Mouse (Mus musculus): Measurements from ENCODE around the gene Atp6v1fnb. TPM values are rescaled to one million over a fixed set of nuclear protein-coding genes. Genes with fewer than 3 reads are reported as not detected.

The Atp6v1fnb gene
- polyA plus RNA-seq (2012; fragmentation: generic; extraction: Trizol) = not detected
- long read RNA-seq, experiment 1 = 0 reads
- long read RNA-seq, experiment 2 = 0 reads

- Histone ChIP-seq H3ac (ENCODE audit: control insufficient read depth, insufficient read length, low read depth) (no peak within 1 kb of the TSS), H3K79me3 (ENCODE audit: low read depth) (peaks cover 2% of the 10 kb centered on the region), H3K79me2 (ENCODE audit: control insufficient read depth, insufficient read depth) (peaks cover 14% of the 10 kb centered on the region), H3K27me3 (ENCODE audit: control insufficient read depth, insufficient read depth, insufficient read length) (no peaks in the 10 kb centered on the region), H3K36me3 (ENCODE audit: control insufficient read depth, insufficient read depth) (peaks cover 3% of the 10 kb centered on the region), H3K4me3 (ENCODE audit: insufficient read depth, poor library complexity, severe bottlenecking) (no peak within 1 kb of the TSS)
- no peak for TF ChIP-seq MYOG (IDR thresholded peaks at IDR 0.05; ENCODE audit: control insufficient read depth, extremely low read depth, insufficient read length)
- no peak for TF ChIP-seq USF1 (IDR thresholded peaks at IDR 0.05; ENCODE audit: low read depth)
- no peak for TF ChIP-seq CEBPB (IDR thresholded peaks at IDR 0.05; ENCODE audit: low read depth)
- no peak for TF ChIP-seq FOSL1 (IDR thresholded peaks at IDR 0.05; ENCODE audit: insufficient read depth, low read length, poor library complexity, severe bottlenecking)
- no peak for TF ChIP-seq CTCF (IDR thresholded peaks at IDR 0.05; ENCODE audit: control insufficient read depth, insufficient read depth, insufficient read length)
- TF ChIP-seq MYOD1 (IDR thresholded peaks at IDR 0.05; ENCODE audit: control insufficient read depth, insufficient read length, low read depth) = no peak
- no peak for TF ChIP-seq MAX (IDR thresholded peaks at IDR 0.05)
Observed at GRCm38 (mm10) chr6:29471137-29471536, at the start of gene Atp6v1fnb. Gene Atp6v1fnb (plus strand): TSS chr6:29471437.

DNA sequence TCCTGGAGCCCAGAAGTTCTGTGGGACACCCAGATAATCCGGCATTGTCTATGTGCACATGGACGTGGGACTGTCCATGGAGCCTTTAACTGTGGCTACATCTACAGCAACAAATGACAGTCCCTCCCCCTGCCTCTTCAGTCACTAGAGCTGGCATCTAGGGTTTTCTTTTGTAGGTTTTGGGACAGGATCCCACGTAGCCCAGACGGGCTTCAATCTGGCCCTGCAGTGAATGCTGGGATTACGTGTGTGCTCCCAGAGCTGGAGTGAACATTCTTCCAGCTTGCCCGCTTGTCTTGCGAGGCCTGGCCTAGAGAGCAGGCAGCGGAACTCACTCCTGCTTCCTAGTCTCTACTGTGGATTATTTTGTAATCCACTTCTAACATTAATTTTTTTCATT, 46.1 kb upstream of the Atp6v1fnb start:
- Histone ChIP-seq H3K79me2 (ENCODE audit: control insufficient read depth, insufficient read depth) (no peaks in the 10 kb centered on the region), H3K36me3 (ENCODE audit: control insufficient read depth, insufficient read depth) (no peaks in the 10 kb centered on the region), H3ac (ENCODE audit: control insufficient read depth, insufficient read length, low read depth) (no peak overlapping the region), H3K79me3 (ENCODE audit: low read depth) (no peaks in the 10 kb centered on the region), H3K4me3 (ENCODE audit: insufficient read depth, poor library complexity, severe bottlenecking) (no peak overlapping the region), H3K27me3 (ENCODE audit: control insufficient read depth, insufficient read depth, insufficient read length) (no peaks in the 10 kb centered on the region)
- no peak for TF ChIP-seq CTCF (IDR thresholded peaks at IDR 0.05; ENCODE audit: control insufficient read depth, insufficient read depth, insufficient read length)

DNA sequence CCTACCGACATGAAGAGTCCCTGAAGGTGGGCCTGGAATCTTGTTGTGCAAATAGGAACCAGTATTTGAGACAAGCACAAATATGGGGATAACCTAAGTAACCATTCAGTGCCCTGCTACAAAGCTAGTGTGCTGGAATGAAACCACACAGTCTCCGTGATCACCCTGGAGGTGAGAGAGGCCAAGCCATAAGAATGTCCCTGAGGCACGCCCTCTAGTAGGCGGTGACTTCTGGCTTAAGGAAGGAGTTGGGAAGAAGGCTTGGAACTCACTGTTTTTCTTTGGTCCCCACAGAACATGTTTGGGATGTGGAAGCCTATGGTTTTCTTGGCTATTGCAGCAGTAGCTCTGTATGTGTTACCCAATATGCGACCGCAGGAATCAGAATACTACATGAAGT, 44.9 kb upstream of the Atp6v1fnb start:
- Histone ChIP-seq H3K36me3 (ENCODE audit: control insufficient read depth, insufficient read depth) (no peaks in the 10 kb centered on the region), H3ac (ENCODE audit: control insufficient read depth, insufficient read length, low read depth) (no peak overlapping the region), H3K27me3 (ENCODE audit: control insufficient read depth, insufficient read depth, insufficient read length) (no peaks in the 10 kb centered on the region), H3K79me2 (ENCODE audit: control insufficient read depth, insufficient read depth) (no peaks in the 10 kb centered on the region), H3K79me3 (ENCODE audit: low read depth) (no peaks in the 10 kb centered on the region), H3K4me3 (ENCODE audit: insufficient read depth, poor library complexity, severe bottlenecking) (no peak overlapping the region)
- TF ChIP-seq CTCF (IDR thresholded peaks at IDR 0.05; ENCODE audit: control insufficient read depth, insufficient read depth, insufficient read length) = no peak
- TF ChIP-seq MYOG (IDR thresholded peaks at IDR 0.05; ENCODE audit: control insufficient read depth, extremely low read depth, insufficient read length) = no peak
- TF ChIP-seq MYOD1 (IDR thresholded peaks at IDR 0.05; ENCODE audit: control insufficient read depth, insufficient read length, low read depth) = no peak
- no peak for TF ChIP-seq USF1 (IDR thresholded peaks at IDR 0.05; ENCODE audit: low read depth)
- no peak for TF ChIP-seq CEBPB (IDR thresholded peaks at IDR 0.05; ENCODE audit: low read depth)
- TF ChIP-seq MAX (IDR thresholded peaks at IDR 0.05) = no peak
- no peak for TF ChIP-seq FOSL1 (IDR thresholded peaks at IDR 0.05; ENCODE audit: insufficient read depth, low read length, poor library complexity, severe bottlenecking)

GRCm38 (mm10) chr6:29428171-29428570, 43.1 kb upstream of the Atp6v1fnb start:
- Histone ChIP-seq H3K79me2 (ENCODE audit: control insufficient read depth, insufficient read depth) (peaks cover under 1% of the 10 kb centered on the region), H3K36me3 (ENCODE audit: control insufficient read depth, insufficient read depth) (no peaks in the 10 kb centered on the region), H3K79me3 (ENCODE audit: low read depth) (no peaks in the 10 kb centered on the region), H3K27me3 (ENCODE audit: control insufficient read depth, insufficient read depth, insufficient read length) (no peaks in the 10 kb centered on the region), H3ac (ENCODE audit: control insufficient read depth, insufficient read length, low read depth) (no peak overlapping the region), H3K4me3 (ENCODE audit: insufficient read depth, poor library complexity, severe bottlenecking) (no peak overlapping the region)
- no peak for TF ChIP-seq CEBPB (IDR thresholded peaks at IDR 0.05; ENCODE audit: low read depth)
- no peak for TF ChIP-seq MAX (IDR thresholded peaks at IDR 0.05)
- no peak for TF ChIP-seq CTCF (IDR thresholded peaks at IDR 0.05; ENCODE audit: control insufficient read depth, insufficient read depth, insufficient read length)
- TF ChIP-seq FOSL1 (IDR thresholded peaks at IDR 0.05; ENCODE audit: insufficient read depth, low read length, poor library complexity, severe bottlenecking) = no peak
- TF ChIP-seq USF1 (IDR thresholded peaks at IDR 0.05; ENCODE audit: low read depth) = no peak
- TF ChIP-seq MYOD1 (IDR thresholded peaks at IDR 0.05; ENCODE audit: control insufficient read depth, insufficient read length, low read depth) = no peak
- TF ChIP-seq MYOG (IDR thresholded peaks at IDR 0.05; ENCODE audit: control insufficient read depth, extremely low read depth, insufficient read length) = no peak

DNA sequence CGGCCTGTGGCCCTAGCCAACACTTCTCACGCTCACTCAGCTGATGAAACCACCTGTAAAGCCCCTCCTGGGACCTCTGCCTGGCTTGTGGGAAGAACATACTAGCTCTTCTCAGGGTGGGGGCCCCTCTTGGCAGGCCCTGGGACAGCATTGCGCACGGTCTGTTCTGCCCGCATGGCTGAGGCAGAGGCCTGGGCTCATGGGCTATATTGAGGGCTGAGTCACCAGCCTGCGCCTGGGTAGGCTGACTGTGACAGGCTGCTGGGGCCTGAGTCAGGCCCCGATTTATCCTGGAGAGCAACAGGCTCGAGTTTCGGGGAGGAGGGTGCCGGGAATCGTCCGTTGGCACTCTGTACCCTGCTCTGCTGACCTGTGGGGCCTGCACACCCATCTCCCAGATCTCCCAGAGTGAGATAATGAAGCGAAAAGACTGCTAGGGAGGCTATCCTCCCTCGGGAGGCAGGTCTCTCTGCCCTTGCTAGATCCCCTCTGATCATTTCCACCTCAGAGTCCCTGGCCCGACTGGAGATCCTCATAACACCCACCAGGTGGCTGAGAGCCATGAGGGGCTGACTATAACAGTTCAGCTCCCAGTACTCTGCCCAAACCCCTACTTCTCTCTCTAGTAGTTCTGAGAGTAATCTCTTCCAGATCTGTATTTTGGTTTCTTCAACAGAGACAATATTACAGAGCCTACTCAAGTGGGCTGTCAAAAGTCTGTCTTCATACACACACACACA, 40.4 kb upstream of the Atp6v1fnb start:
- no peak for TF ChIP-seq USF1 (IDR thresholded peaks at IDR 0.05; ENCODE audit: low read depth)
- no peak for TF ChIP-seq MYOG (IDR thresholded peaks at IDR 0.05; ENCODE audit: control insufficient read depth, extremely low read depth, insufficient read length)
- no peak for TF ChIP-seq CTCF (IDR thresholded peaks at IDR 0.05; ENCODE audit: control insufficient read depth, insufficient read depth, insufficient read length)
- peak; percentile 69 for TF ChIP-seq MAX (IDR thresholded peaks at IDR 0.05)
- TF ChIP-seq FOSL1 (IDR thresholded peaks at IDR 0.05; ENCODE audit: insufficient read depth, low read length, poor library complexity, severe bottlenecking) = peak; percentile 51
- no peak for TF ChIP-seq MYOD1 (IDR thresholded peaks at IDR 0.05; ENCODE audit: control insufficient read depth, insufficient read length, low read depth)
- Histone ChIP-seq H3K27me3 (ENCODE audit: control insufficient read depth, insufficient read depth, insufficient read length) (no peaks in the 10 kb centered on the region), H3ac (ENCODE audit: control insufficient read depth, insufficient read length, low read depth) (peak overlapping the region; percentile 10), H3K4me3 (ENCODE audit: insufficient read depth, poor library complexity, severe bottlenecking) (no peak overlapping the region), H3K79me2 (ENCODE audit: control insufficient read depth, insufficient read depth) (peaks cover 28% of the 10 kb centered on the region), H3K79me3 (ENCODE audit: low read depth) (peaks cover 22% of the 10 kb centered on the region), H3K36me3 (ENCODE audit: control insufficient read depth, insufficient read depth) (no peaks in the 10 kb centered on the region)

- Histone ChIP-seq H3K79me3 (ENCODE audit: low read depth) (peaks cover 22% of the 10 kb centered on the region), H3K79me2 (ENCODE audit: control insufficient read depth, insufficient read depth) (peaks cover 32% of the 10 kb centered on the region), H3K4me3 (ENCODE audit: insufficient read depth, poor library complexity, severe bottlenecking) (no peak overlapping the region), H3K36me3 (ENCODE audit: control insufficient read depth, insufficient read depth) (no peaks in the 10 kb centered on the region), H3ac (ENCODE audit: control insufficient read depth, insufficient read length, low read depth) (peak overlapping the region; percentile 28), H3K27me3 (ENCODE audit: control insufficient read depth, insufficient read depth, insufficient read length) (no peaks in the 10 kb centered on the region)
- TF ChIP-seq CEBPB (IDR thresholded peaks at IDR 0.05; ENCODE audit: low read depth) (no peak), MYOD1 (IDR thresholded peaks at IDR 0.05; ENCODE audit: control insufficient read depth, insufficient read length, low read depth) (no peak), MYOG (IDR thresholded peaks at IDR 0.05; ENCODE audit: control insufficient read depth, extremely low read depth, insufficient read length) (no peak), MAX (IDR thresholded peaks at IDR 0.05) (no peak), FOSL1 (IDR thresholded peaks at IDR 0.05; ENCODE audit: insufficient read depth, low read length, poor library complexity, severe bottlenecking) (no peak), USF1 (IDR thresholded peaks at IDR 0.05; ENCODE audit: low read depth) (no peak), CTCF (IDR thresholded peaks at IDR 0.05; ENCODE audit: control insufficient read depth, insufficient read depth, insufficient read length) (no peak)
Observed at GRCm38 (mm10) chr6:29431473-29431872, 39.8 kb upstream of the Atp6v1fnb start.

All from C2C12 (cell line).